Comparison of ENCODE assay signal across 26 mouse cellular contexts in genomic region chr4:108942986-108943720, GRCm38 (mm10). TPM values are rescaled to one million over a fixed set of nuclear protein-coding genes. Genes with fewer than 3 reads are reported as not detected.
DNase-seq lines count a peak whose midpoint lies in the region; ATAC-seq and TF ChIP-seq lines count a peak whose summit lies in the region.
"Had no signal": no experiment of that assay in that cellular context is flagged by ENCODE, and none has a peak within 500 bp of the region (broad histone marks: within the 10 kb centered on the region; RNA-seq: fewer than 3 reads in every experiment).

No protein-coding gene starts in this region.

- H3K4me1 ChIP-seq in embryonic facial prominence, embryonic 14.5 days (ENCODE audit: control insufficient read depth, insufficient read depth, low read length) = 0 out of 2 replicates have a peak, but pooled peaks cover 2% of the 10 kb centered on the region
- peaks cover 7% of the 10 kb centered on the region for H3K4me1 ChIP-seq in embryonic facial prominence, embryonic 10.5 days
- peaks cover 3% of the 10 kb centered on the region; the same call in 1 of the 2 replicates for H3K4me1 ChIP-seq in liver, postnatal 0 days (ENCODE audit: insufficient read depth)
- no peaks in the 10 kb centered on the region for H3K4me1 ChIP-seq in intestine, embryonic 15.5 days (replicated peaks)
- H3K4me1 ChIP-seq: kidney, embryonic 15.5 days; liver, embryonic 12.5 days had no signal

- H3K4me3 ChIP-seq in embryonic facial prominence, embryonic 14.5 days (ENCODE audit: low read depth, low read length) = no peak overlapping the region
- no peak overlapping the region for H3K4me3 ChIP-seq in embryonic facial prominence, embryonic 10.5 days
- no peak overlapping the region for H3K4me3 ChIP-seq in liver, postnatal 0 days (ENCODE audit: low read depth, low read length)
- H3K4me3 ChIP-seq in intestine, embryonic 15.5 days (replicated peaks) = no peak overlapping the region
- H3K4me3 ChIP-seq: embryonic facial prominence, embryonic 15.5 days; forebrain, embryonic 12.5 days; kidney, embryonic 15.5 days; limb, embryonic 13.5 days; liver, embryonic 12.5 days; midbrain, embryonic 13.5 days had no signal

- H3K4me2 ChIP-seq in embryonic facial prominence, embryonic 14.5 days (ENCODE audit: low read depth, low read length) = no peak overlapping the region
- H3K4me2 ChIP-seq in liver, postnatal 0 days (ENCODE audit: low read depth, low read length) = no peak overlapping the region
- H3K4me2 ChIP-seq in intestine, embryonic 15.5 days (replicated peaks) = no peak overlapping the region
- H3K4me2 ChIP-seq: embryonic facial prominence, embryonic 15.5 days; forebrain, embryonic 12.5 days; kidney, embryonic 15.5 days; limb, embryonic 13.5 days; liver, embryonic 12.5 days; midbrain, embryonic 13.5 days had no signal

- no peaks in the 10 kb centered on the region for H3K9me3 ChIP-seq in embryonic facial prominence, embryonic 14.5 days (ENCODE audit: control insufficient read depth, low read length)
- H3K9me3 ChIP-seq in embryonic facial prominence, embryonic 10.5 days = no peaks in the 10 kb centered on the region
- H3K9me3 ChIP-seq in liver, postnatal 0 days (ENCODE audit: low read length) = no peaks in the 10 kb centered on the region
- H3K9me3 ChIP-seq in intestine, embryonic 15.5 days = no peaks in the 10 kb centered on the region
- H3K9me3 ChIP-seq: embryonic facial prominence, embryonic 15.5 days; forebrain, embryonic 12.5 days; kidney, embryonic 15.5 days; limb, embryonic 13.5 days; liver, embryonic 12.5 days; midbrain, embryonic 13.5 days had no signal

- TF ChIP-seq EP300 in liver, postnatal 0 days (IDR thresholded peaks at IDR 0.05; ENCODE audit: low read depth) = no peak

- no peak overlapping the region for H3K9ac ChIP-seq in embryonic facial prominence, embryonic 14.5 days (ENCODE audit: low read depth, low read length)
- no peak overlapping the region for H3K9ac ChIP-seq in liver, postnatal 0 days (replicated peaks)
- no peak overlapping the region for H3K9ac ChIP-seq in intestine, embryonic 15.5 days
- H3K9ac ChIP-seq: embryonic facial prominence, embryonic 15.5 days; forebrain, embryonic 12.5 days; forebrain, postnatal 0 days; kidney, embryonic 15.5 days; limb, embryonic 13.5 days; liver, embryonic 12.5 days; midbrain, embryonic 13.5 days had no signal

- WGBS in embryonic facial prominence, embryonic 14.5 days = 72% methylated on average over 11 of the region's 11 CpGs
- 89% methylated on average over 11 of the region's 11 CpGs for WGBS in embryonic facial prominence, embryonic 10.5 days
- WGBS in liver, postnatal 0 days (ENCODE audit: insufficient replicate concordance) = 77% methylated on average over 11 of the region's 11 CpGs
- 74% methylated on average over 11 of the region's 11 CpGs for WGBS in intestine, embryonic 15.5 days

- H3K36me3 ChIP-seq in embryonic facial prominence, embryonic 14.5 days (ENCODE audit: control insufficient read depth, insufficient read depth, low read length) = no peaks in the 10 kb centered on the region
- H3K36me3 ChIP-seq in embryonic facial prominence, embryonic 10.5 days (replicated peaks) = no peaks in the 10 kb centered on the region
- H3K36me3 ChIP-seq in liver, postnatal 0 days (replicated peaks; ENCODE audit: insufficient read depth, low read length) = no peaks in the 10 kb centered on the region
- H3K36me3 ChIP-seq in intestine, embryonic 15.5 days = no peaks in the 10 kb centered on the region
- H3K36me3 ChIP-seq: embryonic facial prominence, embryonic 15.5 days; forebrain, embryonic 12.5 days; kidney, embryonic 15.5 days; limb, embryonic 13.5 days; liver, embryonic 12.5 days; midbrain, embryonic 13.5 days had no signal

- ATAC-seq in embryonic facial prominence, embryonic 14.5 days (ENCODE audit: low read depth) = no peak
- ATAC-seq in liver, postnatal 0 days = no peak
- ATAC-seq in intestine, embryonic 15.5 days = peak; percentile 31; the same call in 1 of the 2 replicates
- ATAC-seq: forebrain, postnatal 0 days; liver, embryonic 12.5 days; lung, postnatal 0 days; midbrain, embryonic 13.5 days had no signal

- no peak overlapping the region for H3K27ac ChIP-seq in embryonic facial prominence, embryonic 14.5 days (replicated peaks; ENCODE audit: low read depth, low read length)
- no peak overlapping the region for H3K27ac ChIP-seq in embryonic facial prominence, embryonic 10.5 days (replicated peaks)
- no peak overlapping the region for H3K27ac ChIP-seq in liver, postnatal 0 days (ENCODE audit: low read depth)
- H3K27ac ChIP-seq in intestine, embryonic 15.5 days = no peak overlapping the region
- H3K27ac ChIP-seq: embryonic facial prominence, embryonic 15.5 days; forebrain, embryonic 12.5 days; kidney, embryonic 15.5 days; limb, embryonic 13.5 days; liver, embryonic 12.5 days; macrophage; midbrain, embryonic 13.5 days had no signal

- TF ChIP-seq CTCF in liver, postnatal 0 days (IDR thresholded peaks at IDR 0.05; ENCODE audit: low read depth) = no peak

- no peaks in the 10 kb centered on the region for H3K27me3 ChIP-seq in embryonic facial prominence, embryonic 14.5 days (replicated peaks; ENCODE audit: control insufficient read depth, insufficient read depth, low read length)
- H3K27me3 ChIP-seq in embryonic facial prominence, embryonic 10.5 days (replicated peaks; ENCODE audit: low read depth, poor library complexity, severe bottlenecking) = no peaks in the 10 kb centered on the region
- no peaks in the 10 kb centered on the region for H3K27me3 ChIP-seq in liver, postnatal 0 days (ENCODE audit: insufficient read depth, low read length)
- no peaks in the 10 kb centered on the region for H3K27me3 ChIP-seq in intestine, embryonic 15.5 days (replicated peaks)
- H3K27me3 ChIP-seq: CH12.LX; embryonic facial prominence, embryonic 15.5 days; forebrain, embryonic 12.5 days; kidney, embryonic 15.5 days; limb, embryonic 13.5 days; liver, embryonic 12.5 days had no signal

- DNase-seq in embryonic facial prominence, embryonic 14.5 days (ENCODE audit: low spot score) = peak; percentile 2
- DNase-seq in embryonic facial prominence, embryonic 10.5 days (ENCODE audit: low spot score) = no peak
- DNase-seq in liver, postnatal 0 days = peak; percentile 44
- DNase-seq in liver = no peak
- DNase-seq in ovary, postnatal 14 days (ENCODE audit: low spot score) = no peak
- DNase-seq in adrenal gland, postnatal 14 days = no peak
- DNase-seq: adrenal gland, adult 8-10 months; cerebellum, adult 11-12 months; forebrain, postnatal 0 days; heart, postnatal 14 days; kidney, adult 18-20 months; kidney, postnatal 25 days; lung, adult 18-20 months; retina, postnatal 1 day; right cerebral cortex, postnatal 14 days; thymus, postnatal 14 days had no signal

RNA-seq across cellular contexts. Expression of gene Nrd1, which starts 57.3 kb away (rescaled TPM):
- 54.3 and 58.1 TPM in 2 replicates for polyA plus RNA-seq in embryonic facial prominence, embryonic 14.5 days (2014; fragmentation: Nextera tagmentation; extraction: Ambion mirVana)
- 76.7 and 78.6 TPM in 2 replicates for polyA plus RNA-seq in embryonic facial prominence, embryonic 10.5 days (2016; fragmentation: Nextera tagmentation; extraction: Ambion mirVana)
- polyA plus RNA-seq in liver, postnatal 0 days (2015; fragmentation: Nextera tagmentation; extraction: Ambion mirVana) = 18.5 and 19.6 TPM in 2 replicates
- polyA plus RNA-seq in intestine, embryonic 15.5 days (2015; fragmentation: Nextera tagmentation; extraction: Ambion mirVana) = 56.0 and 56.1 TPM in 2 replicates
- total RNA-seq in adrenal gland, postnatal 14 days (2021) = 105 and 108 TPM in 2 replicates

Comparison
In these comparisons a context has a peak if more than half of its experiments do, and no peak if none do; other contexts are left out.
1. DNase-seq: peak in embryonic facial prominence, embryonic 14.5 days (single experiment) and liver, postnatal 0 days (single experiment); none in embryonic facial prominence, embryonic 10.5 days (single experiment), liver (single experiment), ovary, postnatal 14 days (single experiment) and adrenal gland, postnatal 14 days (single experiment).